Mouse (Mus musculus): Measurements from ENCODE around the gene Kif27. TPM values are rescaled to one million over a fixed set of nuclear protein-coding genes. Genes with fewer than 3 reads are reported as not detected.
A peak's percentile ranks its signal among the peaks of the same experiment; 100 is the strongest.

The Kif27 gene
- polyA plus RNA-seq, 2 experiments, result 0.05 to 0.07 TPM

DNA sequence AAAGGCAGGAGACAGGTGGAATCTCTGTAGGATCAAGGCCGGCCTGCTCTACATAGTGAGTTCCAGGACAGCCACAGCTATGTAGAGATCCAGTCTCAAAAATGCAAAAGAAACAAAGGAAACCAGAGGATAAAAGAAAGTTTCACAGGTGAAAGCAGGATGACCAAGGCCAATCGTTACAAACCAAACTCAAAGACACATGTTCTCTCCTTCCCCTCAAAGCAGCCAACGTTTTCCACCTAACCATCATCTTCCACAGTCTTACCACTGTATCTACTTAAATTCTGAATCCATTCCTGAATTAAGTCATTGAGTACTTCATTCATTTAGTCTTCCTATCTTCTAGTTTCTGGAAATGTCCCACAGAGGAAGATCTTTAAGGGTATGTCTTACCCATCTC, 29.5 kb upstream of the Kif27 start:
- Histone ChIP-seq H3K4me1 (replicated peaks; ENCODE audit: control insufficient read depth in 2 of 2, insufficient read depth in 2 of 2, low read length in 1 of 2) (peaks cover 5 to 12% of the 10 kb centered on the region in 2 experiments; a peak in 3 of 4 replicates), H3K36me3 (replicated peaks; ENCODE audit: control insufficient read depth, insufficient read depth, low read depth) (peaks cover 27% of the 10 kb centered on the region), H3K4me3 (ENCODE audit: insufficient read depth in 1 of 2, low read depth in 2 of 2, low read length in 2 of 2) (no peak overlapping the region), H3K27me3 (ENCODE audit: control insufficient read depth, insufficient read depth, low read length) (no peaks in the 10 kb centered on the region), H3K9ac (replicated peaks) (no peak overlapping the region), H3K9me3 (ENCODE audit: control insufficient read depth, low read length) (no peaks in the 10 kb centered on the region), H3K4me2 (ENCODE audit: low read depth) (no peak overlapping the region), H3K27ac (no peak overlapping the region)
- DNase-seq (ENCODE audit: low read depth in 3 of 3, low spot score in 3 of 3) (no peak), ATAC-seq (ENCODE audit: insufficient read depth) (no peak)
- TF ChIP-seq EP300 (IDR thresholded peaks at IDR 0.05; ENCODE audit: low read depth) (no peak), CTCF (IDR thresholded peaks at IDR 0.05; ENCODE audit: low read depth) (no peak)
- WGBS (ENCODE audit: insufficient replicate concordance), result 29% methylated on average over 3 of the region's 3 CpGs

DNA sequence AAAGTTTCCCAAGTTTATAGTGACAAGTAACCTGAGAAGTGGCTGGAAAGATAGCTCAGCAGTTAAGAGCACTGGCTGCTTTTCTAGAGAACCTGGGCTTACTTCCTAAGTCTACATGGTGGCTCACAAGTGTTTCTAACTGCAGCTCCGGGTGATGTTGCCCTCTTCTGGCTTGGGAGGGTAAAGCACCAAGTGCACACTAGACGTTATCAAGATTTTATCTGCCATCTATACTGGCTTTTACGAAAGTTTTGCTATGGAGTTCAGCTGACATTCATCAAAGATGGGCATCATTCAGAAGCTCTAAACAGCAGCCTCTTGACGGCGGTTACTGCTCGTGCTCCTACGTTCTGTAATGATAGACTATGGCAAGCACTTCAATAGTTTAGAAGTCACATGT, 29.0 kb upstream of the Kif27 start:
- DNase-seq (ENCODE audit: low read depth in 3 of 3, low spot score in 3 of 3) (peak in 2 of 3 experiments; percentile 54 to 57), ATAC-seq (ENCODE audit: insufficient read depth) (no peak)
- Histone ChIP-seq H3K27ac (no peak overlapping the region), H3K9ac (replicated peaks) (no peak overlapping the region), H3K9me3 (ENCODE audit: control insufficient read depth, low read length) (no peaks in the 10 kb centered on the region), H3K27me3 (ENCODE audit: control insufficient read depth, insufficient read depth, low read length) (no peaks in the 10 kb centered on the region), H3K36me3 (replicated peaks; ENCODE audit: control insufficient read depth, insufficient read depth, low read depth) (peaks cover 24% of the 10 kb centered on the region), H3K4me3 (ENCODE audit: insufficient read depth in 1 of 2, low read depth in 2 of 2, low read length in 2 of 2) (no peak overlapping the region), H3K4me1 (replicated peaks; ENCODE audit: control insufficient read depth in 2 of 2, insufficient read depth in 2 of 2, low read length in 1 of 2) (peaks cover 5 to 12% of the 10 kb centered on the region in 2 experiments; a peak in 3 of 4 replicates), H3K4me2 (ENCODE audit: low read depth) (0 out of 2 replicates have a peak overlapping the region, but pooled peaks have one; percentile 8)
- TF ChIP-seq CTCF (IDR thresholded peaks at IDR 0.05; ENCODE audit: low read depth) (peak; percentile 79), EP300 (IDR thresholded peaks at IDR 0.05; ENCODE audit: low read depth) (no peak)
- WGBS (ENCODE audit: insufficient replicate concordance), result 14% methylated on average over 7 of the region's 7 CpGs

DNA sequence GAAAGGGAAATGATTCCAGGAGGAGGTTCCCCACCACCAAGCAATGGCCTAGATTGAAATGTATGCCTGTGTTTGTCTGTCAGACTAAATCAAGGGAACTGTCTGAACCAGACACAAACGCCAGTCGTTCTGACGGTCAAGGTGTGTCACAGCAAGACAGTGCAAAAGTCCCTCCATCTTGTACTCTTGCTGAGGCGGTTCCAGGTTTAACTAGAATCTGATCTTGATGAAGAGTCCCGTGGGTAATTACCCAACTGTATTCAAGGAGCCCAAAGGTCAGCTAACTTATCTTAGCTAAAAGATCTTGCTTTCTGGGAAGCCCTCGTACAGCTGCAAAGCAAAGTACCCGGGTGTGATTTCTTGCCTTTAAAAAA, 26.6 kb upstream of the Kif27 start:
- Histone ChIP-seq H3K36me3 (replicated peaks; ENCODE audit: control insufficient read depth, insufficient read depth, low read depth) (peaks cover 25% of the 10 kb centered on the region), H3K4me2 (ENCODE audit: low read depth) (peak overlapping the region; percentile 90), H3K9ac (replicated peaks) (peak overlapping the region; percentile 90), H3K4me1 (replicated peaks; ENCODE audit: control insufficient read depth in 2 of 2, insufficient read depth in 2 of 2, low read length in 1 of 2) (peaks cover 5 to 12% of the 10 kb centered on the region in 2 experiments; a peak in 3 of 4 replicates), H3K27ac (peak overlapping the region; percentile 18; the same call in 1 of the 2 replicates), H3K9me3 (ENCODE audit: control insufficient read depth, low read length) (peaks cover 8% of the 10 kb centered on the region), H3K4me3 (ENCODE audit: insufficient read depth in 1 of 2, low read depth in 2 of 2, low read length in 2 of 2) (peak overlapping the region; percentile 75 to 93), H3K27me3 (ENCODE audit: control insufficient read depth, insufficient read depth, low read length) (no peaks in the 10 kb centered on the region)
- no peak; the same call in 1 of the 2 replicates for ATAC-seq (ENCODE audit: insufficient read depth)
- DNase-seq (ENCODE audit: low read depth in 3 of 3, low spot score in 3 of 3), result no peak
- WGBS (ENCODE audit: insufficient replicate concordance), result 56% methylated on average over 7 of the region's 7 CpGs
- TF ChIP-seq EP300 (IDR thresholded peaks at IDR 0.05; ENCODE audit: low read depth) (no peak), CTCF (IDR thresholded peaks at IDR 0.05; ENCODE audit: low read depth) (no peak)

DNA sequence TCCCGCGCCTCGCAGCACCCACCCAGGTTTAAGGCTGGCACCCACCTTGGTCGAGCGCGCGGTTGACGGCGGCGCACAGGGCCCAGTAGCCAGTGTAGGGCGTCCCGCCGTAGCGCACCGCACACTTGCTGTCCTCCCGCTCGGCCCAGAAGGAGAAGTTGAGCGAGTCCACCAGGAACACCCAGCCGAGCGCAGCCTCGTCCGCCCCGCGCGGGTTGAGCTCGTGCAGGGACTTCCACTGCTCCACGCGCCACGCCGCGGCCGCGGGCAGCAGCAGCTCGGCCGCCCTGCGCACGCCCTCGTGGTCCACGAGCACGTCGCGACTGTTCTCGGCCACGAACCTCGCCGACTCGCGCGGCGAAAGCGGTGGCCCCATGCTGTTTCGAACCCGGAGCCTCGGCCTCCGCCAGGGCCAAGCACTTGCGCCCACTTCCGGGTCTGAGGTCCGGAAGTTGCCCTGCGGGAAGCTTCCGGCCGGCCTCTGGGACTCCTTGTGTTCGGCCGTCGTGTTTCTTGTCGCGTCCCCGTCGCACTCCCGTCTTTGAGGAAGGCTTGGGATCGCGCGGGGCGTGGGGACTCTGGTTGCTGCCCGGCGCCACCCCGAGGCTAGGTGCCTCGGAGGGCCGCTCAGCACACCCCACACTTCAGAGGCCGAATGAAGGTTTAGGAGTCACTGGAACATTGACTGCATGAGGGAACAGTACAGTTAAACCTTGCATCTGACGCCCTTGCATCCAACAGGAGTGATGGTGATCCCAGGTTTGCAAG, 26.0 kb upstream of the Kif27 start, which contains the start of gene 2210016F16Rik:
Gene 2210016F16Rik (minus strand): TSS at position 447 of the 768 bp plus-strand sequence.
- H3K36me3 ChIP-seq (replicated peaks; ENCODE audit: control insufficient read depth, insufficient read depth, low read depth), result peaks cover 26% of the 10 kb centered on the region
- H3K4me2 ChIP-seq (ENCODE audit: low read depth), result peak within 1 kb of the TSS; percentile 90
- peak within 1 kb of the TSS; percentile 18; the same call in 1 of the 2 replicates for H3K27ac ChIP-seq
- peak; percentile 75 for ATAC-seq (ENCODE audit: insufficient read depth)
- peaks cover 5 to 12% of the 10 kb centered on the region in 2 experiments; a peak in 3 of 4 replicates for H3K4me1 ChIP-seq (replicated peaks; ENCODE audit: control insufficient read depth in 2 of 2, insufficient read depth in 2 of 2, low read length in 1 of 2)
- WGBS (ENCODE audit: insufficient replicate concordance), result 2% methylated on average over 80 of the region's 80 CpGs
- H3K4me3 ChIP-seq (ENCODE audit: insufficient read depth in 1 of 2, low read depth in 2 of 2, low read length in 2 of 2), result peak within 1 kb of the TSS; percentile 75 to 93
- no peak for DNase-seq (ENCODE audit: low read depth in 3 of 3, low spot score in 3 of 3)
- peaks cover 8% of the 10 kb centered on the region for H3K9me3 ChIP-seq (ENCODE audit: control insufficient read depth, low read length)
- peak within 1 kb of the TSS; percentile 90 for H3K9ac ChIP-seq (replicated peaks)
- no peaks in the 10 kb centered on the region for H3K27me3 ChIP-seq (ENCODE audit: control insufficient read depth, insufficient read depth, low read length)
- TF ChIP-seq EP300 (IDR thresholded peaks at IDR 0.05; ENCODE audit: low read depth) (no peak), CTCF (IDR thresholded peaks at IDR 0.05; ENCODE audit: low read depth) (no peak)

DNA sequence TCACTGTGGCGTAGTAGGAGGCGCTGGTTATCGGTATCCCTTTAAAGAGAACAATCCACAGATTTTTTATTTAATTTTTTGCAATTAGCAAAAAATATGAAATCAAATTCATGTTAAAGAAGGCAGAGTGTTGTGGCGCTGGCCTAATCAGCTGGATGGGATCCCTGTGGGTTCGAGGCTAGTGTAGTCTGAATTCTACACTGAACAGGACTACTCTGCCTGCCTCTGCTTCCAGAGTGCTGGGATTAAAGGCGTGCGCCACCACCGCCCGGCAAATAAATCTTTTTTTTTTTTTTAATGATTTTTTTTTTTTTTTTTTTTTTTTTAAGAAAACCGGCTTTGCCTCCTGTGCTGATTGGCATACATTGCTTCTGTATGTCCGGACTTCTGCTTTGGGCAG, 25.4 kb upstream of the Kif27 start:
- WGBS (ENCODE audit: insufficient replicate concordance), result 44% methylated on average over 11 of the region's 11 CpGs
- no peak overlapping the region for H3K27ac ChIP-seq
- peak overlapping the region; percentile 90 for H3K4me2 ChIP-seq (ENCODE audit: low read depth)
- peaks cover 5 to 12% of the 10 kb centered on the region in 2 experiments; a peak in 3 of 4 replicates for H3K4me1 ChIP-seq (replicated peaks; ENCODE audit: control insufficient read depth in 2 of 2, insufficient read depth in 2 of 2, low read length in 1 of 2)
- H3K36me3 ChIP-seq (replicated peaks; ENCODE audit: control insufficient read depth, insufficient read depth, low read depth), result peaks cover 23% of the 10 kb centered on the region
- peak overlapping the region; percentile 90 for H3K9ac ChIP-seq (replicated peaks)
- DNase-seq (ENCODE audit: low read depth in 3 of 3, low spot score in 3 of 3), result no peak
- H3K27me3 ChIP-seq (ENCODE audit: control insufficient read depth, insufficient read depth, low read length), result no peaks in the 10 kb centered on the region
- peaks cover 8% of the 10 kb centered on the region for H3K9me3 ChIP-seq (ENCODE audit: control insufficient read depth, low read length)
- H3K4me3 ChIP-seq (ENCODE audit: insufficient read depth in 1 of 2, low read depth in 2 of 2, low read length in 2 of 2), result peak overlapping the region; percentile 75 to 93
- TF ChIP-seq CTCF (IDR thresholded peaks at IDR 0.05; ENCODE audit: low read depth), result no peak
- TF ChIP-seq EP300 (IDR thresholded peaks at IDR 0.05; ENCODE audit: low read depth), result no peak
- no peak for ATAC-seq (ENCODE audit: insufficient read depth)

All from liver, embryonic 14.5 days (tissue).